Mouse (Mus musculus): Measurements from ENCODE around the gene Rbp1. TPM values are rescaled to one million over a fixed set of nuclear protein-coding genes. Genes with fewer than 3 reads are reported as not detected.

Gene Rbp1
- total RNA-seq, 2 experiments from 2014 or later = 1.4 TPM

DNA sequence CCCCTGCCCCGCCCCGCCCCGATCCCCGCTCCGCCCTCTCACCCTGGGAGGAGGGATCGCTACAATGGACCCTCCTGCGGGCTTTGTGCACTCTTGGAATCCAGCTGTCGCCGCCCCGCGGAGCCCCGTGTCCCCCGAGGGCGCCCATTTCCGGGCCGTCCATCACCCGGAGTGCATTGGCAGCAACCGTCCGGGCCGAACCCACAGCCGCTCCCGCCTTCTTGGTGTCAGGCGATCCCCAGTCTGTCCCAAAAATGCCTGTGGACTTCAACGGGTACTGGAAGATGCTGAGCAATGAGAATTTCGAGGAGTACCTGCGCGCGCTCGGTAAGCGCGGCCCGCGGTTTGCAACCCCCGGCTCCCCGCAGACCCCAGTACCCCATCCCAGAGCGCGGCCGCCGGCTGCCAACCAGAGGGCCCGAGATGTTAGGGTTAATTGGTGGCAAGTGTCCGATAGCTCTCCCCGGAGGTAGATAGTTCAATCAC lies 2.0 kb downstream of the Rbp1 start:
- peak; percentile 15 for DNase-seq (ENCODE audit: low spot score)

DNA sequence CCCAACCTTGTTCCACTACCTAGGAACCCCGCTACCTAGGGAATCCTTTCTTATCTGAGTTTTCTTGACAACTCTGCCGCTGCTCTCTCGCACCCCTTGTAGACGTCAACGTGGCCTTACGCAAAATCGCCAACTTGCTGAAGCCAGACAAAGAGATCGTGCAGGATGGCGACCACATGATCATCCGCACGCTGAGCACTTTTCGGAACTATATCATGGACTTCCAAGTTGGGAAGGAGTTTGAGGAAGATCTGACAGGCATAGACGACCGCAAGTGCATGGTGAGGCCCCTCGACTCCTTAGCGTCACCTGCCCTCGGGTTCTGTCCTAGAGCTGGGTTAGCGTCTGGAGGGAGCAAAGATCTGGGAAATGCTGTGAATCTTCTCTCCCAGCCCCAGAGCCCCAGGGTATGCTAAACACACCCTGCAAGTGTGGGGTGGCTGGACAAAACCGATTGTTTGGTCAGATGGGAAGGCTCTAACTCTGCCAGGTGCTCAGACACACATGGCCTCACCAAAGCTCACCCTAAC lies 2.7 kb downstream of the Rbp1 start:
- no peak for DNase-seq (ENCODE audit: low spot score)

DNA sequence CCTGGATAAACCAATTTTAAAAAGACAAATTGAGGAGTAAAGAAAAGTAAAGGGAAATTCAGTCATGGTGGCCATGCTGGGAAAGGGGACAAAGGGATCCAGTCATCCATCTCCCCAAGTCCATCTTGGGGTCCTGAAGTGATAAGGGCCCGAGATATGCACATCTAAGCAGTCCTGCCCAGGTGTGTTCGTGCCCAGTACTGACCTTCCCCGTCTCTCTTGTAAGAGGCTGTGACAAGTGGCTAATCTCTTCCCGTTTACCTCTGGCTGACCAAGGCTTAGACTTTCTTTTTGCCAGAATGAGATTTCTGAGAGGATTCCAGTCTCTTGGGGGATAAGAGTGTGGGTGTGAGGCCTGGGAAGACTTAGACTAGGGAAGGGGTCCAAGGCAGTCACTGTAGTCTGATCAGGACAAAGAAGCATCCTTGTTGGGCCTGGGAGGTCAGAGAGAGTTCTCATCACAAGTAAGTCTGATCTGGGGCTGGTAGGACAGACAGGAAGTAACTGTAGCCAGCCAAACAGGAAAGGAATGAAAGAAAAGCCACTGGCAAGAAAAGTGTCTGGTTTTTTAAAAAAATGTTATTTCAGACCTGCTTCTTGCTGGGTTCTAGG lies 5.3 kb downstream of the Rbp1 start:
- DNase-seq (ENCODE audit: low spot score) = no peak

DNA sequence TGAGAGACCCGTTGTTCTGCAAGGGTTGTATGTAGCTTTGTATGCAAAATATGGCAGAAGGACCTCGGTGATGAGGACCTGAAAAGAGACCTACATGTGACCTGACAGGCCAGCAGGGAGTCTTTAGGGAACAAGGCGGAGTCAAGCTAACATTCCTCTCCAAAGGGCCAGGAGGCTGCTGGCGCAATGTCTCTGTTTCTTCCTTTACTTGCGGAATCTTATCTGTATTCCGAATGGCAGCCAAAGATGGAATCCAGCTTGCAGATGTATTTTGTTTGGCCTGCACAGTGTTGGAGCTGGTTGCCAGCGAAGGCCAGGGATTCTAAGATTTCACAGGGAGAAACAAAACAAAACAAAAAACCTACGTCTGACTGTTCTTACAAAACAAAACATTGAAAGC lies 6.0 kb downstream of the Rbp1 start:
- peak; percentile 18 for DNase-seq (ENCODE audit: low spot score)

DNA sequence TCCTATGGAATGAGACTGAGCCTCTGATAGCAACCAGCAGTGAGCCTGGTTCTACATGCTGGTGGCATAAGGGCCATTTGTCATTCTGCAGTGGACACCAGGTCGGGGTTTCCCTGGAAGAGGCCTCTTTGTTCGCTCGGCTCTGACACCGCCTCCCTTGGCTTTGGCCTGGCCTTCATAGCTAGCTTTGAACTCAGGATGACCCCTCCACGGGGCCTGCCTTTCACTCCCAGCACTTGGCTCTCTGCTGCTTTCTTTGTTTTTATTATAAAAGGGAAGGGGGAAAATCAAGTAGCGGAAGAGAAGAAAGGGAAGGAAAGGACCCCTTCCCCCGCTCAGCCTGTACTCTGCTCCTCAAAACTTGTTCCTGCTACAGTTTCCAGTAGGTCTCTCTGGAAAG lies 7.0 kb downstream of the Rbp1 start:
- no peak for DNase-seq (ENCODE audit: low spot score)

DNA sequence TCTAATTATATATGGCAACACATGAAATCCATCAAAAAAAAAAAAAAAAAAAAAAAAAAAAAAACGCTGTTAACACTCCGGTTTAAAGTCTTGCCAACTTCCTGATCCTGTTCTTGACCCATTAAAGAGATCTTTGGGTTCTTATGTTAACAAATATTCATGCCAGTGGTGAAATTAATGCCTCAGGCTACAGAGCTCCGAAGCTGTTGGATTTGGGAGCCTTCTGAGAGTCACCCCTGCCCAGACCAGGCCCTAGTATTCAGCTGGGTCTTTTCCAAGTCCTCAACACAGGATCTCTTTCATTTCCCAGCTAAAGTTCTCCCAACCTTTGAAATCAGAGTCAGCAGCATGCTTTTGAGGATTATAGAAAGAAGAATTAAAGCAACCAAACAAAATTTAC lies 7.8 kb downstream of the Rbp1 start:
- no peak for DNase-seq (ENCODE audit: low spot score)

DNA sequence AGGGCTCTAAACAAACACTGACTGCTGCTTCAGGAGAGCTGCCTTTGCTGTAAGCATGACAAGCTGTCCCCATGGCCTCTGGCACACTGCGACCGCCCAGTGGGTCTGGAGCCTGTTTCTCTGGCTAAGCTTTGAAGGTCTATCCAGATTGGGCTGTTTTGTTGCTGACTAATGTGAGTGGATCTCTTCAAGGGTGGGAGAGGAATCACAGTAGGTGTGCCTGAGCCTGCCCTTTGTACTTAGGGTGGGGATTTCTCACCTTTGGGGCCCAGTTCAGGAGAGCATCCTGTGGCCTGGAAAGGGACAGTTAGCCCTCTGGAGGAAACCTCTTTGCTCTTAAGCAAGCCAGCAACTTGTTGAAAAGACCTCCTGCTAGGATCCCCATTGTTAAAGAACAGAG lies 10.3 kb downstream of the Rbp1 start:
- no peak for DNase-seq (ENCODE audit: low spot score)

DNA sequence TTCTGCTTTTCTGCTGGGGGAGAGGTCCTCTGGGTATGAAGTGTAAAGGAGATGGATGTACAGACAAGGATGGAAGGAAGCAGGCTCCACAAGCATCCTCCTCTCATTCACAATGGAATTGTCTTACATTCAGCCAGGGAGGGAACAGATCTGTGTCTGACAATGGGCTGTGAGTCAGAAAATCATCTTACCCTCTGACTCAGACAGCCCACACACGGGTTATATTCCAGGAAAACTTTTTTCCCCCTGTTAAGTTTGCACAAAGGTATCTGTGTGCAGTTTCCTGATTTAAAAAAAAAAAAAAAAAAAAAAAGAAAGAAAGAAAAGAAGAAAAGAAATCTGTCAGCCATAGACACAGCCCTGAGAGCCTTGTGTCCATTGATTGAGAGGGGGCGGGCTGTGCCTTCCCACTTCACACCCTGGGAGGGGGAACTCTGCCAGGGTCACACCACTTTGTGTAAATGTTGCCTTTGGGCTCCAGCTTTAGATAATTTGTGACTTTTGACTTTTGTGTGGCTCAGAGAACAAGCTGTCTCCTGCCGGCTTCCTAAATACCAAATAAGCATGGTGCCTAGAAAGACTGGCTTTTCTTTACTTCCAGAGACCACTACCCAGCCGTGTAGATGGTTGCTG lies 11.3 kb downstream of the Rbp1 start:
- DNase-seq (ENCODE audit: low spot score) = no peak

DNA sequence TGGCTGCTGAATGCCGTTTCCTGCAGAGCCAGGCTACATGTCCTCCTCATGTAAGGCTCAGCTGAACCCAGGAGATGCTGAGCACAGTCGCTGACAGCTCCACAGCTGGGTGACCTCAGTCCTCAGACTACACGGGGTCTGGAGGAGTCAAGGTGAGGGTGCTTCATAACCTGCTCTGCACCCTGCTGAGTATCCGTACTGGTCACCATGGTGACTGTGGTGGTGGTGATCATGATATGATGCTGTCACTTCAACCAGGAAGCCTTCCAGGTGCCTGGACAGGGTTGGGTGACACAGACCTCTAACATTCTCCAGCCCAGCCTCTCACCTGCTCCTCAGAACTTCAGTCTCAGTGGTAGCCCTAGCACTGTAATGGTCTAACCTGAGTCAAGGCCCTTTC lies 15.1 kb downstream of the Rbp1 start:
- DNase-seq (ENCODE audit: low spot score) = no peak

DNA sequence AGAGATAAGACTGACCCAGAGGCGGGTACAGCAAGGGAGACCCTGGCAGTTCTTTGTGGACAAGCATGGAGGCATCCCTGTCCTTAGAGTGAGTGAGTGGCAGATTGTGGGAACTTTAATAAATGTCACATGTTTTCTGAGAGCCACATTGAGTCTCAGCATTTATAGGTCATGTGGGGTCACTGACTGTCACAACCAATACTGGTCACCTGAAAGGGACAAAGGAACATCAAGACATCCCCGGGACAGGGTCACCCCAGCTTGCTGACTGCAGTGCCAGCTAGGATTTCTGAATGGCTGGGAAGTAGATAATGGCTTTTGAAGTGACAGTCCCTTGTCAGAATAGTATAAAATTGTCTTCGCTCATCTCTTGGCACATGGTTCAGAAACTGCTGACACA lies 16.3 kb downstream of the Rbp1 start:
- DNase-seq (ENCODE audit: low spot score) = no peak

DNA sequence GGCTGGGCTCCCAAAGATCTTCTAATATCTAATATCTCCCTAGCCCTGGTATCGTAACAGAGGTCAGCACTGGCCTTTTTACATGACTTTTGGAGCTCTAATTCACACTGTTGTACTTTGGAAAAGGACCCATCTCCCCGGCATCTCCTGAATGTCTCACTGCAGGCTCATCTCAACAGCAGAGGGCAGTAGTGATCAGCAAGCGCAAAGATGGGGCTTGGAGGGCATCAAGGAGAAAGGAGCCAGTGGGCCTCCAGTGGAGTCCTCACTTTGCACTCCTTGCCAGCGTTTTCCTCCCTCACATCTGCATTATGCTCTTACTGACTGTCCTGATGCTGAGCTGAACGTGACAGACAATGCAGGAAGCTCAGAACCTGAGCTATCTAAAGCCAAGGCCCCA lies 19.9 kb downstream of the Rbp1 start:
- DNase-seq (ENCODE audit: low spot score) = no peak

DNA sequence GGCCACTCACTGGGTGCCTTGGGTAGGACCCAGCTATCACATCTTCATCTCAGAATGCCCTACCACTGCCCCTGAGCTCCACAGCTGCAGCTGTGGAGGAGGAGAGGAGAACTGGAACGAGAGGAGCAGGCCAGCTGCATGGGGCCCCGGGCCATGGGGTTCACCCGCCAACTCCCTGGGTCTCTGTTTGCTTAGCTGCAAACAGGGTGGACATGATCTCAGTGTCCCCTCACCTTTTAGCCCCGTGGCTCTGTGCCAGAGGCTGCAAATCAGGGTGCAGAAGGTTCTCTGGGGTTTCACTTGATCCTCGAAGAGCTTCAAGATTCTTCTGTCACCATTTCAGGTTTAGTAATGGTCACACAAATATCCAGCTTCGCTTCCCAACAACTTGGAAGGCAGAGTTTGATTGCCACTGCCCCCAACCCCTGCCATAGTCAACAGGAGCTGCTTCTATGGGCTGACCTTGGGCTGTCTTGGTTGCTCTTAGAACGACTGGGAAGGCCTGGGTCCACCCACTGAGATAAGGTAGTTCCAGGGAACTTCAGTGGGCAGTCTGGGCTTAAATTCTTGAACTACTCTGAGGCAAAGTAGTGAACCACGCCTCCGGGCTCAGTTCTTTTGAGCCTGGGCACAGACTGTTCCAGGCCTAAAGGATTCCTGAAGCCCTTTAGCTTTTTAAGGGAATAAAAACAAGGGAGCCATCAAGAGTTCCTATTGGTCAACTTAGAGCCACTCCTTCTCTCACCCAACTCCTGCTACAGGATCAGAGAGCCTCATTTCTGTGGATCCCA lies 22.8 kb downstream of the Rbp1 start:
- DNase-seq (ENCODE audit: low spot score) = no peak

DNA sequence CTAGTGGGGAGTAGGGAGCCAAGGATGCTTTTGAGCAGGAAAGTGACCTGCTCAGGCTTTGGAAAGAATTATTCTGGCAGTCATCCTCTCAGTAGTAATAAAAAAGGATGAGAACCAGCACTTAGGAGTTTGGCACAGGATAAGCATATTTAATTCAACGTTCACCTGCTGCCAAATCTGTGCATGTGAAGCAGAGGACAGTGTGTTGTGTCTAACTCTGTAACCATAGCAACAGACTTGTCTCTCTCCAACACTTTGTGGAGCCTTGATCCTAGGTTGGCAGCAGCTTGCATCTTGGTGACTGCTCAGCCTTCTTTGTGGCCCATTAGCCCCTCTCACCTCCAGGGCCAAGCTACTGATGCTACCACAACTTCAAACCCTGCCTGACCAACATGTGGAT lies 28.2 kb downstream of the Rbp1 start:
- no peak for DNase-seq (ENCODE audit: low spot score)

DNA sequence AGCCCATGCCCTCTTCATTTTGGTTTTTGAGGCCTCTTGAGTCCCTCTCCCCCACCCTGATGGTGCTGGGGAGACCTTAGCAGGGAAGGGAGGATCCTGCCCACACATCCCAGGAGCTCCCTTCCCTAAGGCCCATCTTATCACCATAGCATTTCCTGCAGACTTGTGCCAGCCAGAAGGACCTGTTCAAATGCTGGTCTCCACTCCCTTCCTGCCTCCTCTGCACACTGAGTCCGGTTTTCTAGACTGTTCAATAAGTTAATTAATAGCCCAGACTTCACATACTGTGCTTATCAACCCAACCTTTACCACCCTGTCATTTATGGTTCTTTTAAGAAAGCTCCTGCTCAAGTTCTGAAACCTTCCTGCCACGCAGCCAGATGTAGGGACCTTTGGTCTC lies 43.9 kb downstream of the Rbp1 start:
- no peak for DNase-seq (ENCODE audit: low spot score)

DNA sequence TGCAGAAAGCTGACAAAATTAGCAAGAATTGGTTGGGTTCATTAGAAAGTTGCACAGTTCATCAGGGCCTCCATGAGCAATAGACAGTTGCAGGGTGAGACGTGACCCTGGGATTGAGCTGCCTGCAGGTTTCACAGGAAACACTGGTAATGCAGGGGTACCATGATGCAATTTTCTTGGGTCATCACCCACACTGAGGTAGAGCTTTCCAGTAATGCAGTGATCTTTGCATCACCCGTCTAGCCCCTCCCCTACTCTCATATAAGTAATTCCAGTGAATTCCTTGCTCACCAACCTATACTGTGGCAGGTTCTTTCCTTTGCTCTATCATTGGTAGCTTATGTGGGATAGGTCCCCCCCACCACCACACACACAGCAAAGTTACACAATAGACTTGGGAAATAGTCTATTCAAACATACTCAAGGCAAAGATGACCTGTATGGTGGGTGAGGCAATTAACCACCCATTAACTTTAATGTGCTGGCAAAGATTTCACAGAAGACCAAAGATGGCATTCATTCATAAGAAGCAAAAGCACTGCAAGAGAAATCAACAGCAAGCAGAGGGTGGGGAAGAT lies 57.5 kb downstream of the Rbp1 start:
- DNase-seq (ENCODE audit: low spot score) = no peak

DNA sequence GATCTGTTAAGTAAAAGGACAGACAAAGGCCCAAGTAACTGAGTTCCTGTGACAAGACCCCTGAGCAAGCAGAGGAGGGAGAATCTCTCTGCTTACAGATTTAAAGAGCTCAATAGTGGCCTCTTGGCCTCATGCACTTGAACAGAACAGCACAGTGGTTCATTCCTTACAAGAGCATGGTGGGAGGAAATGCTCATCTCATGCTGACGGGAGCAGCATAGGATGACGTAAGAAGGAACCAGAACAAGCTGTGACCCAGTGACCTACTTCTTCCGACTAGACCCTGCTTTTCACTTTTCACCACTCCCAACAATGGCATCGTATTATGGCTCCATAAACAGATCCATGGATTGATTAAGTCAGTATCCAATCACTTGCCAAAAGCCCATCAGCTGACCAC lies 59.5 kb downstream of the Rbp1 start:
- no peak for DNase-seq (ENCODE audit: low spot score)

DNA sequence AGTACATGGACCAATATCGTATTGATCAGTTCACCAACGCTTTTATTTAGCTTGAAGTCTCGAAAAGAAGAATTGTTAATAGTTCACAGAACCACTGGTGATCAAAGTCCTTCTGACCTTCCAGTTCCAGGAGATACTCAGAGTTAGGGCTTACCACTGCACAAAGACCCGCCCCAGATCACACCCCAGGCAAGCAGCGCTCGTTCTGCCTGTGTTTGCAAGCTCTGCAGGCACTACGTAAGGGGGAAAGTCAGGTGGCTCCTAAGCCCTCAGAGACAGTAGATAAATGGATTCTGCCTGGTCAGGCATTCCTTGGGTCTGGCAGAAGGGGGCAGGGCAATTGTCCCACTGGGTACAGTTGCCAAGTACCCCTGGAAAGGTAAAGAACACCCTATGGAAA lies 62.3 kb downstream of the Rbp1 start:
- no peak for DNase-seq (ENCODE audit: low spot score)

DNA sequence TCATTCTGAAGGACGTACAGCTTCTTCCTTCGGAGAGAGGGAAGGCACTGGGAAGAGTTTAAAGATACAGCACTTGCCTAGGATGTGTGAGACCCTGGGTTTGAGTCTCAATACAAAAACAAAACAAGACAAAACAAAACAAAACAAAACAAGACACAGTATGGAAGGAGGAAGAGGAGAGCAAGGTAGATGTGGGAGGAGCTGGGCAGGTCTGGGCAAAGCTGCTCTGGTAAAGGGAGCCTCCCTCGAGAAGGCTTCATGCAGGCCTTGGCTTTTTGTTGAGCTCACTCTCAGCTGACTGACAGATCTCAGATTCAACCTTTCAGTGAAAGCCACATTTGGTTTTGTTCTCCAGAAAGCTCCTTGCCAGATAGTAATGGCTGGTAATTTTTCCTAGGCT lies 63.1 kb downstream of the Rbp1 start, which contains the start of gene Rbp2:
Rbp2 (plus strand) TSS at position 301 of the 400 bp plus-strand sequence.
- DNase-seq (ENCODE audit: low spot score) = no peak

DNA sequence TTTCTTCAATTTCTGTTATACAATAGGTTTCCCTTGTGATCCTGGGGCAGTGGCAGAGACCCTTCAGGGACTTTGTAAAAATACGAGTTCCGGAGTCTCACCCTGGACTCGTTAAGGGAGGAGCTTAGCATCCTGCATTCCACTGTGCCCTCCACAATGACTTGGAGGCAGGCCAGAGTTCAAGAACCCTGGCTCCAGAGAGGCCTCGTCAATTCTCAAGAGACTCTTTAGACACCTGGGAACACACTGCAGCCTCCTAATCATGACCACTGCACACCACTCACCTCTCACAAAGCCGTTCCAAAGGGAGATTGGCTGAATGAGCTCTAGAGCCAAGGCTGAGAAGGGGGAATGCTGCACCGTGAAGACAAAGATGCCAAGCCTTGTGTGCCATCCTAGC lies 64.5 kb downstream of the Rbp1 start:
- DNase-seq (ENCODE audit: low spot score) = no peak

DNA sequence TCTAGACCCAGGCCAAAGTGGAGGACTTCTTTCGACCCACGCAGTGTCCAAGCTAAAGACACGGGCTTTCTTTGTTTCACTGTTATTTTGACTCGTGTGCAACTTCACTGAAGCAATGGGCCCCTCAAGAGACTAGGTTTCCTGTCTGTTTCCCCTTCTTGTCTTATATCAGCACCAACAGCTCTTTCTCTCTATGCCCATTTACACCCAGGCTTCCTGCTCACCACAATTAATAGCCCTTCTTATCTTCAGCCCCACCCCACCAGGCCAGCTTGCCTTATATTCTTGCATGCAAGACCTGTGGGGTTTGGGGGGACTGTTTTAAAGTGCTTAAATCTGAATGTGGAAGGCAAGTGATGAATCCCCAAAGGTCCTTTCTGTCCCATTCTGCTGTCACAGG lies 66.8 kb downstream of the Rbp1 start:
- no peak for DNase-seq (ENCODE audit: low spot score)

DNA sequence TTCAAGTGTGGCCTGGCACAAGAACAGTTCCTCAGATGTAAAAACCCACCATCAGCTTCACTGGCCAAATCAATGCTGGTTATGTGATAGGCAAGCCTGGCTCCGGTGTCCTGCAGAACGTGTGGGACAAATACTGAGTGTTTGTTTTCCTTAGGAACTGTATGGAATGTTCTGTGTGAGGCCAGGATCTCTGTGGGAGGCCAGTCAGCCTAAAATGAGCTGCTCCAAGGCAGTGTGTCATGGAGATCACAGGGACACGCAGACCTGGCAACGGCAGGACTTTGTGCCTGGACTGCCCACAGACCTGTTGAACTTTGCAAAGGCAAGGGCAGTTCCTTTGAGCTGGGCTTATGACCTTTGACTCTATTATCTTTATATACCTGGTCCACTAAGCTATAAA lies 67.4 kb downstream of the Rbp1 start:
- DNase-seq (ENCODE audit: low spot score) = no peak

DNA sequence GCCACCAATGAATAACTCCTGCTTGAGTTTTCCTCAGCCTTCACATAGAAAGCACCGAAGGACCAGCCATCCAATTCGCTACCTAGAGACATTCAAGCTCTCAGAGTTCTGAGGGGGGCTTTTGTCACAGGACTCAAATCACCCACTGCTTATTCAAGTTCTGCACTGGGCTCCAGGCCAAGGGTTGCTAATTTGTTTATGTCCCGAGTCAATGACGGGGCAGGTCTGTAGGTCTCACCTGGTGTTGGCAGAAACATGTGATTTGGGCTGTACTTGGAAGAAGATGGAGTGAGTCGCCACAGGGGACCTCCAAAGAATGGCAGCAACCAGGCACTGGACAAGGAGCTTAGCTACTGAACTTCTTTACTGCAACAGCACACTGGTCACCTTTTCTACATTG lies 68.3 kb downstream of the Rbp1 start:
- no peak for DNase-seq (ENCODE audit: low spot score)
